Mouse (Mus musculus) CH12.LX (cell line): ENCODE measurements around the gene Nlrp6. TPM values are rescaled to one million over a fixed set of nuclear protein-coding genes. Genes with fewer than 3 reads are reported as not detected.

Source experiments
- DNase-seq: peaks from one replicate; pipeline ENCODE4 v3.0.0-alpha.2; 2013; ENCODE audit errors: extremely low read depth
- H3K27ac ChIP-seq: 2 replicates; pipeline ENCODE4 v1.5.1; 2012; ENCODE audit warnings: low read depth, mild to moderate bottlenecking, control low read depth, moderate library complexity; ENCODE audit not compliant: insufficient read depth
- H3K27me3 ChIP-seq: replicated peaks from 2 replicates; pipeline ENCODE3; 2012; ENCODE audit warnings: inconsistent platforms
- H3K36me3 ChIP-seq, 2 experiments: replicated peaks in 1 of 2; 2 replicates each; pipeline versions ENCODE3 to v1.6.1; 2012; ENCODE audit warnings: inconsistent platforms in 1 of 2, low read length in 1 of 2, mild to moderate bottlenecking in 1 of 2, mixed read lengths in 1 of 2, moderate library complexity in 1 of 2; ENCODE audit not compliant: control insufficient read depth in 1 of 2, insufficient read depth in 1 of 2
- H3K4me1 ChIP-seq, 2 experiments: 2 replicates each; pipeline ENCODE4 v1.6.1; 2012; ENCODE audit warnings: inconsistent platforms in 1 of 2, moderate library complexity in 1 of 2; ENCODE audit not compliant: insufficient read depth in 2 of 2, control insufficient read depth in 1 of 2
- H3K4me2 ChIP-seq: 2 replicates; pipeline ENCODE4 v1.6.1; 2012; ENCODE audit warnings: low read depth, mild to moderate bottlenecking, control low read depth; ENCODE audit not compliant: poor library complexity, insufficient read depth, severe bottlenecking
- H3K4me3 ChIP-seq, 3 experiments: fragments of 150-350 bp in 1 of 3; sonication (generic) in 1 of 3; replicated peaks in 1 of 3; 2 replicates each; pipeline versions ENCODE3 to v1.5.1; 2011 to 2012; ENCODE audit warnings: low read depth in 2 of 3, low read length in 2 of 3, mild to moderate bottlenecking in 2 of 3, moderate library complexity in 2 of 3, control low read depth in 1 of 3, improper control_type of control experiment in 1 of 3, inconsistent platforms in 1 of 3, mixed read lengths in 1 of 3; ENCODE audit not compliant: poor library complexity in 1 of 3
- H3K79me2 ChIP-seq: replicated peaks from 2 replicates; pipeline ENCODE4 v1.6.1; 2012; ENCODE audit warnings: mild to moderate bottlenecking, moderate library complexity; ENCODE audit not compliant: control insufficient read depth, poor library complexity, insufficient read depth, severe bottlenecking; ENCODE audit errors: extremely low read depth
- H3K9ac ChIP-seq: 2 replicates; pipeline ENCODE4 v1.6.1; 2012; ENCODE audit warnings: low read depth, mild to moderate bottlenecking, control low read depth, moderate library complexity; ENCODE audit not compliant: insufficient read depth
- H3K9me3 ChIP-seq: replicated peaks from 2 replicates; pipeline ENCODE3; 2012; ENCODE audit warnings: low read length, inconsistent platforms, mixed read lengths
- BHLHE40 ChIP-seq: IDR thresholded peaks from 2 replicates; pipeline ENCODE4 v1.6.1; 2011; ENCODE audit warnings: mild to moderate bottlenecking, low read depth, low read length, improper control_type of control experiment
- CHD1 ChIP-seq: IDR thresholded peaks from 2 replicates; pipeline ENCODE4 v1.6.1; 2012; ENCODE audit warnings: low read depth, low read length, improper control_type of control experiment, inconsistent platforms
- E2F4 ChIP-seq: IDR thresholded peaks from 2 replicates; pipeline ENCODE4 v1.6.1; 2011; ENCODE audit warnings: low read depth, low read length, improper control_type of control experiment; ENCODE audit not compliant: insufficient replicate concordance
- GABPA ChIP-seq: IDR thresholded peaks from 2 replicates; pipeline ENCODE4 v1.6.1; 2012; ENCODE audit warnings: low read depth, low read length, improper control_type of control experiment, inconsistent platforms; ENCODE audit not compliant: insufficient replicate concordance
- IRF4 ChIP-seq: IDR thresholded peaks from 2 replicates; pipeline ENCODE4 v1.6.1; 2014; ENCODE audit warnings: low read depth, mild to moderate bottlenecking, inconsistent platforms, low read length, improper control_type of control experiment
- JUND ChIP-seq: conservative IDR thresholded peaks from 2 replicates; pipeline ENCODE4 v1.6.1; 2011; ENCODE audit warnings: low read depth, low read length, improper control_type of control experiment
- KAT2A ChIP-seq: IDR thresholded peaks from 2 replicates; pipeline ENCODE4 v1.6.1; 2012; ENCODE audit warnings: low read length, improper control_type of control experiment, inconsistent platforms; ENCODE audit not compliant: insufficient replicate concordance
- MAFK ChIP-seq: IDR thresholded peaks from 2 replicates; pipeline ENCODE4 v1.6.1; 2011; ENCODE audit warnings: low read length, improper control_type of control experiment; ENCODE audit not compliant: insufficient replicate concordance
- MEF2A ChIP-seq: IDR thresholded peaks from 2 replicates; pipeline ENCODE4 v1.6.1; 2014; ENCODE audit warnings: low read depth, mild to moderate bottlenecking, inconsistent platforms, low read length, improper control_type of control experiment, borderline replicate concordance
- NELFE ChIP-seq: IDR thresholded peaks from 2 replicates; pipeline ENCODE4 v1.6.1; 2011; ENCODE audit warnings: low read depth, low read length, improper control_type of control experiment
- PAX5 ChIP-seq: IDR thresholded peaks from 2 replicates; pipeline ENCODE4 v1.6.1; 2012; ENCODE audit warnings: low read length, inconsistent platforms, mixed read lengths
- RAD21 ChIP-seq: IDR thresholded peaks from 2 replicates; pipeline ENCODE4 v1.6.1; 2011; ENCODE audit warnings: low read depth, mild to moderate bottlenecking, low read length, improper control_type of control experiment, moderate library complexity
- SIN3A ChIP-seq: IDR thresholded peaks from 2 replicates; pipeline ENCODE4 v1.6.1; 2012; ENCODE audit warnings: low read length, improper control_type of control experiment, inconsistent platforms
- TBP ChIP-seq: conservative IDR thresholded peaks from 2 replicates; pipeline ENCODE4 v1.6.1; 2011; ENCODE audit warnings: low read depth, low read length, improper control_type of control experiment
- TCF12 ChIP-seq: IDR thresholded peaks from 2 replicates; pipeline ENCODE4 v1.6.1; 2014; ENCODE audit warnings: low read depth, mild to moderate bottlenecking, inconsistent platforms, low read length, improper control_type of control experiment
- USF1 ChIP-seq: IDR thresholded peaks from 2 replicates; pipeline ENCODE4 v1.6.1; 2014; ENCODE audit warnings: low read depth, mild to moderate bottlenecking, inconsistent platforms, low read length, improper control_type of control experiment
- ZC3H11A ChIP-seq: IDR thresholded peaks from 2 replicates; pipeline ENCODE4 v1.6.1; 2012; ENCODE audit warnings: low read depth, mild to moderate bottlenecking, inconsistent platforms, low read length, improper control_type of control experiment
- ZMIZ1 ChIP-seq: IDR thresholded peaks from 2 replicates; pipeline ENCODE4 v1.6.1; 2012; ENCODE audit warnings: low read depth, mild to moderate bottlenecking, inconsistent platforms, low read length, improper control_type of control experiment
- dilution Hi-C: fragments of 300-500 bp; cut with MboI; formaldehyde crosslinking; loops from 2 replicates; pipeline ENCODE4 v1.14.3; 2020; ENCODE audit warnings: low sequenced_read_pairs; ENCODE audit not compliant: extremely low pct_unique_long_range_greater_than_20kb, extremely low pct_ligation_motif_present
- in situ Hi-C: fragments of 300-500 bp; cut with MboI; formaldehyde crosslinking; loops from 3 replicates; pipeline ENCODE4 v1.14.3; 2019; ENCODE audit warnings: low sequenced_read_pairs, low pct_ligation_motif_present, low pct_unique_long_range_greater_than_20kb, mixed read lengths
- polyA plus RNA-seq: library from polyadenylated mRNA; unstranded; fragments of >175 nt; gene quantifications from 2 replicates; pipeline ENCODE4 v1.2.1, GENCODE M21; 2012; ENCODE audit warnings: low read depth; ENCODE audit not compliant: insufficient read length
- total RNA-seq, 2 experiments: library from RNA; depleted of rRNA; stranded (reverse); fragments of 300-350 nt in 1 of 2; fragments of >200 nt in 1 of 2; gene quantifications; 2 replicates each; pipeline ENCODE4 v1.2.3; 2012 to 2014

Nlrp6 gene
- total and polyA plus RNA-seq, 3 experiments: 0.14 to 0.21 TPM; not detected in 1

- H3K27me3 ChIP-seq: no peaks in the 10 kb centered on the region
- no peak within 1 kb of the TSS for H3K27ac ChIP-seq
- no peaks in the 10 kb centered on the region for H3K9me3 ChIP-seq
- H3K4me3 ChIP-seq: no peak within 1 kb of the TSS
- H3K4me1 ChIP-seq: no peaks in the 10 kb centered on the region
- no peak within 1 kb of the TSS for H3K4me2 ChIP-seq
- DNase-seq: no peak
- H3K36me3 ChIP-seq: peaks cover 27 to 59% of the 10 kb centered on the region in 2 experiments
- H3K79me2 ChIP-seq: no peaks in the 10 kb centered on the region
- dilution Hi-C loops (no loop called here), in situ Hi-C loops (loop anchor here (5.0 kb wide), 1 partner anchor 58 kb away; no protein-coding TSS in a partner anchor)
- no peak for TF ChIP-seq IRF4
- TF ChIP-seq JUND: no peak
- TF ChIP-seq MAFK: no peak
- TF ChIP-seq CHD1: no peak
- no peak for TF ChIP-seq GABPA
- TF ChIP-seq RAD21: no peak
- no peak for TF ChIP-seq ZC3H11A
- no peak for TF ChIP-seq TCF12
- TF ChIP-seq E2F4: no peak
- no peak for TF ChIP-seq NELFE
- no peak for TF ChIP-seq BHLHE40
- TF ChIP-seq MEF2A: no peak
- TF ChIP-seq PAX5: no peak
- no peak for TF ChIP-seq SIN3A
- TF ChIP-seq ZMIZ1: no peak
- TF ChIP-seq TBP: no peak
- no peak for TF ChIP-seq KAT2A
- TF ChIP-seq USF1: no peak
- H3K9ac ChIP-seq: no peak within 1 kb of the TSS
These were observed 20.5 kb upstream of the Nlrp6 start, which contains the start of gene Cox8b for GRCm38 (mm10) chr7:140900220-140900619. Gene Cox8b (minus strand): TSS chr7:140900446.

GRCm38 (mm10) chr7:140902036-140902875, 18.4 kb upstream of the Nlrp6 start:
- in situ Hi-C loops (loop anchor here (5.0 kb wide), 1 partner anchor 60 kb away; no protein-coding TSS in a partner anchor), dilution Hi-C loops (no loop called here)
- DNase-seq: no peak
- no peak overlapping the region for H3K9ac ChIP-seq
- no peak overlapping the region for H3K4me2 ChIP-seq
- peaks cover 19 to 41% of the 10 kb centered on the region in 2 experiments for H3K36me3 ChIP-seq
- peaks cover 0 to 2% of the 10 kb centered on the region in 2 experiments; a peak in 1 of 4 replicates for H3K4me1 ChIP-seq
- no peak for TF ChIP-seq NELFE
- peaks cover 5% of the 10 kb centered on the region for H3K27me3 ChIP-seq
- H3K4me3 ChIP-seq: no peak overlapping the region
- H3K9me3 ChIP-seq: no peaks in the 10 kb centered on the region
- no peak overlapping the region for H3K27ac ChIP-seq
- no peaks in the 10 kb centered on the region for H3K79me2 ChIP-seq
